ENCODE assay signal across 8 mouse cellular contexts in genomic region chr2:17742051-17742763, GRCm38 (mm10). TPM values are rescaled to one million over a fixed set of nuclear protein-coding genes. Genes with fewer than 3 reads are reported as not detected.
DNase-seq lines count a peak whose midpoint lies in the region; ATAC-seq lines count a peak whose summit lies in the region.

No protein-coding gene starts in this region.

- H3K27me3 ChIP-seq in forebrain, embryonic 11.5 days (ENCODE audit: control insufficient read depth, insufficient read depth, low read length) = no peaks in the 10 kb centered on the region
- peaks cover 31% of the 10 kb centered on the region for H3K27me3 ChIP-seq in midbrain, embryonic 13.5 days

- peak; percentile 65 for ATAC-seq in forebrain, embryonic 11.5 days (replicated peaks; ENCODE audit: low FRiP score)
- peak; percentile 69 for ATAC-seq in midbrain, embryonic 13.5 days

- H3K4me2 ChIP-seq in forebrain, embryonic 11.5 days (ENCODE audit: low read depth, low read length, severe bottlenecking) = peak overlapping the region; percentile 45
- peak overlapping the region; percentile 55 for H3K4me2 ChIP-seq in midbrain, embryonic 13.5 days (replicated peaks)

- WGBS in forebrain, embryonic 11.5 days = under 1% methylated on average over 11 of the region's 11 CpGs
- WGBS in midbrain, embryonic 13.5 days = 4% methylated on average over 11 of the region's 11 CpGs

- H3K36me3 ChIP-seq in forebrain, embryonic 11.5 days (ENCODE audit: control insufficient read depth, insufficient read depth, low read length) = no peaks in the 10 kb centered on the region
- no peaks in the 10 kb centered on the region for H3K36me3 ChIP-seq in midbrain, embryonic 13.5 days

- no peak overlapping the region for H3K9ac ChIP-seq in forebrain, embryonic 11.5 days (ENCODE audit: low read length)
- H3K9ac ChIP-seq in midbrain, embryonic 13.5 days (replicated peaks) = no peak overlapping the region

- peak overlapping the region; percentile 74 for H3K27ac ChIP-seq in forebrain, embryonic 11.5 days (ENCODE audit: low read depth, low read length)
- no peak overlapping the region for H3K27ac ChIP-seq in midbrain, embryonic 13.5 days

- H3K9me3 ChIP-seq in forebrain, embryonic 11.5 days (ENCODE audit: control insufficient read depth, low read length) = no peaks in the 10 kb centered on the region
- H3K9me3 ChIP-seq in midbrain, embryonic 13.5 days = no peaks in the 10 kb centered on the region

- H3K4me1 ChIP-seq in forebrain, embryonic 11.5 days (replicated peaks; ENCODE audit: control insufficient read depth, insufficient read depth, low read length) = peaks cover 9% of the 10 kb centered on the region
- H3K4me1 ChIP-seq in midbrain, embryonic 13.5 days (replicated peaks) = peaks cover 11% of the 10 kb centered on the region

- peak; percentile 12 for DNase-seq in thymus, postnatal 14 days
- DNase-seq in thymus, postnatal 25 days = no peak
- DNase-seq in forebrain, embryonic 11.5 days (ENCODE audit: low spot score) = peak; percentile 54
- peak; percentile 5 to 16 for DNase-seq in kidney, postnatal 36 days
- DNase-seq in right cerebral cortex, postnatal 36 days (ENCODE audit: low spot score in 2 of 2) = no peak
- DNase-seq in layer of hippocampus, postnatal 25 days (ENCODE audit: extremely low spot score in 1 of 2, low spot score in 1 of 2) = no peak
- DNase-seq in cerebellum, adult 9-11 months = no peak

- H3K4me3 ChIP-seq in forebrain, embryonic 11.5 days (ENCODE audit: low read depth, low read length) = peak overlapping the region; percentile 11
- peak overlapping the region; percentile 30 for H3K4me3 ChIP-seq in midbrain, embryonic 13.5 days (replicated peaks)

RNA-seq across cellular contexts. Expression of gene Nebl, which starts 10.9 kb away (rescaled TPM):
- 4.6 and 5.3 TPM in 2 replicates for polyA plus RNA-seq in forebrain, embryonic 11.5 days (2014; fragmentation: Nextera tagmentation; extraction: Ambion mirVana)
- polyA plus RNA-seq in midbrain, embryonic 13.5 days (2015; fragmentation: Nextera tagmentation; extraction: Ambion mirVana) = 5.3 and 5.4 TPM in 2 replicates
- 100 to 1,000 TPM; 126 to 150 TPM for total RNA-seq in layer of hippocampus, postnatal 25 days (2021)

Comparison
In these comparisons a context has a peak if more than half of its experiments do, and no peak if none do; other contexts are left out.
1. DNase-seq: peak in thymus, postnatal 14 days (single experiment), forebrain, embryonic 11.5 days (single experiment) and kidney, postnatal 36 days (2 of 2); none in thymus, postnatal 25 days (single experiment), right cerebral cortex, postnatal 36 days (0 of 2), layer of hippocampus, postnatal 25 days (0 of 2) and cerebellum, adult 9-11 months (single experiment).